Mouse (Mus musculus) embryonic fibroblast, embryonic 13.5 days (primary cell): ENCODE measurements at regions not wholly inside any gene's neighbourhood (a gene's known extent, or its start where the extent isn't known, plus 50 kb on each side); places are given as distances from the start of the nearest gene placed in this dataset.

ENCODE experiments used
- CTCF ChIP-seq: IDR thresholded peaks from 2 replicates; pipeline ENCODE4 v1.5.1; 2011; ENCODE audit warnings: mild to moderate bottlenecking, control low read depth, low read length, moderate library complexity, borderline replicate concordance; ENCODE audit not compliant: insufficient read depth
- POLR2A ChIP-seq: IDR thresholded peaks from 2 replicates; pipeline ENCODE4 v1.6.1; 2011; ENCODE audit warnings: low read depth, mild to moderate bottlenecking, control low read depth, low read length, moderate library complexity

GRCm38 (mm10) chr6:89013690-89014061, 111.6 kb downstream of the Tpra1 start:
- TF ChIP-seq POLR2A (no peak), CTCF (no peak)
